Mouse (Mus musculus): ENCODE results near the gene P2rx1. TPM values are rescaled to one million over a fixed set of nuclear protein-coding genes. Genes with fewer than 3 reads are reported as not detected.

Gene P2rx1
- polyA plus RNA-seq, 1 experiment from 2014 or later = 1.0 TPM

GRCm38 (mm10) chr11:73030821-73031498 is 32.1 kb downstream of the P2rx1 start:
- peak overlapping the region; percentile 76 for H3K27ac ChIP-seq
- WGBS = 26% methylated on average over 20 of the region's 20 CpGs
- peaks cover 5% of the 10 kb centered on the region for H3K4me1 ChIP-seq
- H3K27me3 ChIP-seq = no peaks in the 10 kb centered on the region
- no peaks in the 10 kb centered on the region for H3K9me3 ChIP-seq
- peak overlapping the region; percentile 34 for H3K4me3 ChIP-seq
- H3K4me2 ChIP-seq (replicated peaks) = peak overlapping the region; percentile 57
- H3K9ac ChIP-seq = peak overlapping the region; percentile 38; the same call in 1 of the 2 replicates
- ATAC-seq (ENCODE audit: insufficient number of reproducible peaks, insufficient read depth, low FRiP score, low TSS enrichment) = peak; percentile 92
- no peaks in the 10 kb centered on the region for H3K36me3 ChIP-seq

- no peaks in the 10 kb centered on the region for H3K9me3 ChIP-seq
- H3K36me3 ChIP-seq = no peaks in the 10 kb centered on the region
- H3K4me1 ChIP-seq = peaks cover 5% of the 10 kb centered on the region
- peak overlapping the region; percentile 57 for H3K4me2 ChIP-seq (replicated peaks)
- no peak for ATAC-seq (ENCODE audit: insufficient number of reproducible peaks, insufficient read depth, low FRiP score, low TSS enrichment)
- WGBS = 77% methylated on average over 5 of the region's 5 CpGs
- no peaks in the 10 kb centered on the region for H3K27me3 ChIP-seq
- no peak overlapping the region for H3K4me3 ChIP-seq
- H3K27ac ChIP-seq = peak overlapping the region; percentile 76
- peak overlapping the region; percentile 37; the same call in 1 of the 2 replicates for H3K9ac ChIP-seq
Measured at GRCm38 (mm10) chr11:73031536-73031935, 32.6 kb downstream of the P2rx1 start.

- Histone ChIP-seq H3K9ac (no peak overlapping the region), H3K36me3 (no peaks in the 10 kb centered on the region; the same call in 1 of the 2 replicates), H3K4me2 (replicated peaks) (no peak overlapping the region), H3K27me3 (no peaks in the 10 kb centered on the region), H3K4me1 (peaks cover 4% of the 10 kb centered on the region), H3K9me3 (no peaks in the 10 kb centered on the region), H3K27ac (no peak overlapping the region), H3K4me3 (no peak overlapping the region)
- no peak for ATAC-seq (ENCODE audit: insufficient number of reproducible peaks, insufficient read depth, low FRiP score, low TSS enrichment)
- WGBS = 92% methylated on average over 7 of the region's 7 CpGs
Measured at GRCm38 (mm10) chr11:73036077-73036476, 37.2 kb downstream of the P2rx1 start.

- Histone ChIP-seq H3K9ac (no peak overlapping the region), H3K27ac (no peak overlapping the region), H3K4me2 (replicated peaks) (no peak overlapping the region), H3K36me3 (no peaks in the 10 kb centered on the region; the same call in 1 of the 2 replicates), H3K27me3 (no peaks in the 10 kb centered on the region), H3K4me1 (no peaks in the 10 kb centered on the region), H3K9me3 (no peaks in the 10 kb centered on the region), H3K4me3 (no peak overlapping the region)
- 59% methylated on average over 6 of the region's 6 CpGs for WGBS
- no peak for ATAC-seq (ENCODE audit: insufficient number of reproducible peaks, insufficient read depth, low FRiP score, low TSS enrichment)
Measured at GRCm38 (mm10) chr11:73036889-73037288, 38.0 kb downstream of the P2rx1 start.

GRCm38 (mm10) chr11:73037691-73038090 is 38.8 kb downstream of the P2rx1 start:
- WGBS = 85% methylated on average over 3 of the region's 3 CpGs
- Histone ChIP-seq H3K9me3 (no peaks in the 10 kb centered on the region), H3K9ac (no peak overlapping the region), H3K4me1 (no peaks in the 10 kb centered on the region), H3K27ac (no peak overlapping the region), H3K27me3 (no peaks in the 10 kb centered on the region), H3K36me3 (no peaks in the 10 kb centered on the region; the same call in 1 of the 2 replicates), H3K4me2 (replicated peaks) (no peak overlapping the region), H3K4me3 (no peak overlapping the region)
- ATAC-seq (ENCODE audit: insufficient number of reproducible peaks, insufficient read depth, low FRiP score, low TSS enrichment) = no peak

- WGBS = 57% methylated on average over 9 of the region's 9 CpGs
- ATAC-seq (ENCODE audit: insufficient number of reproducible peaks, insufficient read depth, low FRiP score, low TSS enrichment) = no peak
- Histone ChIP-seq H3K4me2 (replicated peaks) (no peak overlapping the region), H3K9me3 (no peaks in the 10 kb centered on the region), H3K9ac (no peak overlapping the region), H3K27ac (no peak overlapping the region), H3K4me1 (0 out of 2 replicates have a peak, but pooled peaks cover 4% of the 10 kb centered on the region), H3K4me3 (no peak overlapping the region), H3K36me3 (no peaks in the 10 kb centered on the region; the same call in 1 of the 2 replicates), H3K27me3 (no peaks in the 10 kb centered on the region)
Measured at GRCm38 (mm10) chr11:73039102-73039799, 40.3 kb downstream of the P2rx1 start.

- Histone ChIP-seq H3K9ac (no peak overlapping the region), H3K4me3 (no peak overlapping the region), H3K4me1 (peaks cover 13% of the 10 kb centered on the region), H3K27ac (no peak overlapping the region), H3K9me3 (no peaks in the 10 kb centered on the region), H3K27me3 (no peaks in the 10 kb centered on the region), H3K4me2 (replicated peaks) (no peak overlapping the region), H3K36me3 (no peaks in the 10 kb centered on the region; the same call in 1 of the 2 replicates)
- ATAC-seq (ENCODE audit: insufficient number of reproducible peaks, insufficient read depth, low FRiP score, low TSS enrichment) = no peak
- WGBS = 49% methylated on average over 6 of the region's 6 CpGs
Measured at GRCm38 (mm10) chr11:73044229-73044755, 45.4 kb downstream of the P2rx1 start.

- Histone ChIP-seq H3K27me3 (no peaks in the 10 kb centered on the region), H3K36me3 (no peaks in the 10 kb centered on the region; the same call in 1 of the 2 replicates), H3K4me3 (no peak overlapping the region), H3K27ac (no peak overlapping the region), H3K4me2 (replicated peaks) (no peak overlapping the region), H3K9ac (no peak overlapping the region), H3K9me3 (no peaks in the 10 kb centered on the region), H3K4me1 (peaks cover 13% of the 10 kb centered on the region)
- no peak for ATAC-seq (ENCODE audit: insufficient number of reproducible peaks, insufficient read depth, low FRiP score, low TSS enrichment)
- 81% methylated on average over 4 of the region's 4 CpGs for WGBS
Measured at GRCm38 (mm10) chr11:73044789-73045188, 45.9 kb downstream of the P2rx1 start.

- Histone ChIP-seq H3K27me3 (no peaks in the 10 kb centered on the region), H3K4me2 (replicated peaks) (peak within 1 kb of the TSS; percentile 89), H3K4me3 (peak within 1 kb of the TSS; percentile 85), H3K4me1 (peaks cover 13% of the 10 kb centered on the region), H3K27ac (peak within 1 kb of the TSS; percentile 76), H3K9ac (peak within 1 kb of the TSS; percentile 92), H3K36me3 (peaks cover 10% of the 10 kb centered on the region), H3K9me3 (no peaks in the 10 kb centered on the region)
- 1% methylated on average over 39 of the region's 39 CpGs for WGBS
- peak; percentile 95 for ATAC-seq (ENCODE audit: insufficient number of reproducible peaks, insufficient read depth, low FRiP score, low TSS enrichment)
Measured at GRCm38 (mm10) chr11:73047542-73047996, 48.7 kb downstream of the P2rx1 start, which contains the start of gene Ncbp3. Gene Ncbp3 (plus strand): TSS chr11:73047783.

- 1% methylated on average over 55 of the region's 55 CpGs for WGBS
- peak; percentile 36; the same call in 1 of the 2 replicates for ATAC-seq (ENCODE audit: insufficient number of reproducible peaks, insufficient read depth, low FRiP score, low TSS enrichment)
- Histone ChIP-seq H3K9me3 (no peaks in the 10 kb centered on the region), H3K4me2 (replicated peaks) (peak overlapping the region; percentile 89), H3K4me3 (peak overlapping the region; percentile 85), H3K27ac (peak overlapping the region; percentile 76), H3K36me3 (peaks cover 13% of the 10 kb centered on the region), H3K9ac (peak overlapping the region; percentile 92), H3K4me1 (peaks cover 13% of the 10 kb centered on the region), H3K27me3 (no peaks in the 10 kb centered on the region)
Measured at GRCm38 (mm10) chr11:73048030-73048876, 49.4 kb downstream of the P2rx1 start.

GRCm38 (mm10) chr11:73049335-73049734 is 50.4 kb downstream of the P2rx1 start:
- H3K27ac ChIP-seq = peak overlapping the region; percentile 76; the same call in 1 of the 2 replicates
- peaks cover 9% of the 10 kb centered on the region for H3K4me1 ChIP-seq
- peak overlapping the region; percentile 89 for H3K4me2 ChIP-seq (replicated peaks)
- 3% methylated on average over 4 of the region's 4 CpGs for WGBS
- H3K36me3 ChIP-seq = peaks cover 24% of the 10 kb centered on the region
- peak overlapping the region; percentile 85 for H3K4me3 ChIP-seq
- H3K9me3 ChIP-seq = no peaks in the 10 kb centered on the region
- no peaks in the 10 kb centered on the region for H3K27me3 ChIP-seq
- peak overlapping the region; percentile 92; the same call in 1 of the 2 replicates for H3K9ac ChIP-seq
- ATAC-seq (ENCODE audit: insufficient number of reproducible peaks, insufficient read depth, low FRiP score, low TSS enrichment) = no peak

All from embryonic facial prominence, embryonic 12.5 days (tissue).